Mouse (Mus musculus) small intestine, adult 2 months (tissue): ENCODE measurements at regions not wholly inside any gene's neighbourhood (a gene's known extent, or its start where the extent isn't known, plus 50 kb on each side); places are given as distances from the start of the nearest gene placed in this dataset.

Source experiments
- CTCF ChIP-seq: fragments of 200-500 bp; IDR thresholded peaks from 2 replicates; pipeline ENCODE4 v1.5.1; 2012; ENCODE audit warnings: low read depth, mild to moderate bottlenecking, control low read depth, inconsistent platforms, low read length, moderate library complexity, mixed read lengths; ENCODE audit not compliant: insufficient replicate concordance, insufficient read length; ENCODE audit errors: extremely low read depth
- POLR2A ChIP-seq: fragments of 200-500 bp; IDR thresholded peaks from 2 replicates; pipeline ENCODE4 v1.6.1; 2012; ENCODE audit warnings: low read depth, mild to moderate bottlenecking, control low read depth, inconsistent platforms, low read length, moderate library complexity

- TF ChIP-seq CTCF: no peak
- no peak for TF ChIP-seq POLR2A
Measured at GRCm38 (mm10) chr12:109993410-109993809, 285.5 kb upstream of the Dio3 start.
